Mouse (Mus musculus) induced T-regulatory cell, adult 2 months (primary cell): Measurements from ENCODE around the gene Samd4.

ENCODE experiments used
- DNase-seq: peaks from one replicate; pipeline ENCODE4 v3.0.0-alpha.2; 2012; ENCODE audit warnings: low read depth

Gene Samd4

GRCm38 (mm10) chr14:46908858-46909257 is 26.2 kb downstream of the Samd4 start:
- no peak for DNase-seq

DNA sequence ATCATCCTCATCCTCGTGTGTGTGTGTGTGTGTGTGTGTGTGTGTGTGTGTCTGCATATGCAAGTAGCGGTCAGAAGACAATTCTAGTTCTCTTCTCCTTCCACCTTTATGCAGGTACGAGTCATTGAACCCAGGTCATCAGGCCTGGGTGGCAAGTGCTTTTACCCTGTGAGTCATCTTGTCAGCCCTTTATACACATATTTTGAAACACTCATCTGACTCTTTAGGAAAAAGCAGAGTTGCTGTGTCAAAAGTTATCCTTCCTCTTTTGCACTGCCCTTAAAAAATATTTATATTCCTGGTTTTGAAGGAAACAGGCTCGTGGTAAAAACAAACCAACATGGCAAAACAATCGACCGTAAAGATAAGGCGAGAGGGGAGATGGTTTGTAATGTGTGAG is 29.8 kb downstream of the Samd4 start:
- no peak for DNase-seq

GRCm38 (mm10) chr14:46914356-46914755 is 31.7 kb downstream of the Samd4 start:
- DNase-seq = no peak

- no peak for DNase-seq
Measured at GRCm38 (mm10) chr14:46915555-46915954, 32.9 kb downstream of the Samd4 start.

- no peak for DNase-seq
Measured at GRCm38 (mm10) chr14:46916581-46916980, 33.9 kb downstream of the Samd4 start.

DNA sequence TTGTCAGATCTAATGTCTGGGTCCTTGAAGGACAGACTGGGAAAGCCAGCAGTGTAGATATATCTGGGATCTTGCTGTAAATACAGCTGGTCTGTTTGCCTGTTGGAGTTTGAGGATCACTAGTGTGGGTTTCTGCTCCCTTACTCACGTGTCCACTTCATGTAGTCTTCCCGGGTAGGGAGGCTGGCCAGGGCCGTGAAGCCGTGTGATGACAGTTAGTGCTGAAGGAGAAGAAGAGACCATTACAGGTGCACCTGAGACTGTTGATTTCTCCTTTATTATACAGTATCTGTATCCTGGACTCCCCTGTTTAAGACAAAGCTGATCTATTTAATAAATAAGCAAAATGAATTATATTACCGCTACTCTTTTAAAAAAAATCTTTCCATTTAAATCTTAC is 34.5 kb downstream of the Samd4 start:
- no peak for DNase-seq

GRCm38 (mm10) chr14:46917581-46917980 is 34.9 kb downstream of the Samd4 start:
- DNase-seq = no peak

DNA sequence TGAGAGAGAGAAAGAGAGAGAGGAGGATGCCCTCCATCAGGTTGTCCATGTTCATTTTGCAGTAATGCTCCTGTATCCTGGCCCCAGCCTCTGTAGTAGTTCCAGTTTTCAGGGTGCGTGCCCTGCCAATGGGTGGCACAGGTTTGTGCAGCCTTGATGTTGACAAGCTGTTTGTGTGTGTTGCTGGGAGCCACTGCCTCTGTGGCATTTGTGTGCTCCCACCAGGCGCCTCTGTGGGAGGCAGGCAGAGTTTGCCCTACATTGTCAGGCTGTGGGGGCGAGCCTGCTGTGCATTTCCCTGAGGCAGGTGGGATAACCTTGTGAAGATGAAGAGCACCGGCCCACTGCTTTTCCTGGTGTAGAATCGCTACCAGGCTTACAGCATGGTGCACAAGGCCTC is 37.8 kb downstream of the Samd4 start:
- no peak for DNase-seq

DNA sequence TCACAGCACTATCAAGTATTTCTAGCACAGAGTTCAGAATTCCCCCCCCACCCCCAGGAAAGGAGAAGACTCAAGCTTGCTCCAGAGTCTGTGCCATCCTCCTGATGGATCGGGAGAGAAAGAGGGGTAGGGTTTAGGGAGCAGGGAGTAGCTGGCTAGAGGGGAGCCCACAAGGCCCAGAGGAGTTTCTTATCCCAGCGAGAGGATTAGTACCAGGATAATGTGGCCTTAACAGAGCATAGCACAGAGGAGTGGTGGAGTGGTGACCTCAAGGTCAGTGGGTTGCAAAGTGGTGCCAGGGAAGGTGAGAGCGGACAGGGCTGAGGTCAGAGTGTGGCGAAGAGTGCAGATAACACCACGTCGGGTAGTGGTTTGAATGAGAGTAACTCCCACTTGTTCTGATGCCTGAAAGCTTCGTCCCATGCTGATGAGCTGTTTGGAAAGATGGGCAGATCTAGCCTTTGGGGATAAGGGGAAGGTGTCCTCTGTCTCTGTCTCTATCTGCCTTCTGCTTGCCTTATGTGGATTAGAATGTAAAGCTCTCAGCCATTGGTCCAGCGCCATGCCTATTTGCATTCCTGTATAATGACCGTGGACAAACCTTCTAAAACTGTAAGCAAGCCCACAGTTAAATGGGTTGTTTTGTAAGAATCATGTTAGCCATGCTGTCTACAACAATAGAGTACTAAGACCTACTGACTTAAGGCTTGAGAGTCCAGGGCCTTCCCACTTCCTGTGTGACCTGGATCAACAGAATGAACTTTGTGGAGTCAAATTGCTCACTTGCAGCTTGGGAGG is 38.7 kb downstream of the Samd4 start:
- DNase-seq = no peak

DNA sequence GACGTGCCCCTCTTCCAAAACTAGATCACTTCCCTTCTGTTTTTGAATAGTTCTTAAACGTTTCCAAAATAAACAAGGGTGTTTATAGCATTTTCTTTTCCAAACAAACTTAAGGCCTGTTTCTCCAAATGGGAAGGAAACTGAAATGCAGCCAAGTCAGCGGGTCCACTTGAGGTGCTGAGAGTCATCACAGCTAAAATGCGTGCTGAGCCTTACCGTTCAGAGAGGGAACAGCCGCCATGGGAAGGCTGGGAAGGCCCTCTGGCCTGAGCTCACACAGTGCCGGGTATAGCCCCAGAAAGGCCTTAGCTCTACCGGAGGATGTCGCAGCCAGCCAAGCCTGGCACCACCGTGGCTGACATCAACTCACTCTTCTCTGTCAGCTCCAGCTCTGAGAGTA is 41.3 kb downstream of the Samd4 start:
- no peak for DNase-seq

GRCm38 (mm10) chr14:46924422-46924821 is 41.8 kb downstream of the Samd4 start:
- no peak for DNase-seq

- no peak for DNase-seq
Measured at GRCm38 (mm10) chr14:46928556-46928955, 45.9 kb downstream of the Samd4 start.

DNA sequence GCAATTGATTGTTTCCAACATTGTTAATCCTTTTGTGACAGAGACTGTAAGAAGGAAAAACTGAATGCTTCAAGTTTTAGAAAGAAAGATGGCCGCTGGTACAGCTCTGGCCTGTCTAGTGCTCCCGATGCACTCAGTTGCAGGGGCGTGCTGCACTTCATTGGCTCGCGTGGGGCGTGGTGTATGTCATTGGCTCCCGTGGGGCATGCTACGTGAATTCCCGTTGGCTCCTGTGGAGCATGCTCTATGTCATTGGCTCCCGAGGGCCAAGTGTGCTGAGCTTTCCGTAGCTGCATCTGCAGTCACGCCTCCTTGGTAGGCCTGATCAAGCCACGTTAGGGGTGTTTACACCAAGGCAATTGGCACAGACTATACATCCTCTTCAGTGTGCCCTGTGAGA is 49.5 kb downstream of the Samd4 start:
- DNase-seq = no peak

DNA sequence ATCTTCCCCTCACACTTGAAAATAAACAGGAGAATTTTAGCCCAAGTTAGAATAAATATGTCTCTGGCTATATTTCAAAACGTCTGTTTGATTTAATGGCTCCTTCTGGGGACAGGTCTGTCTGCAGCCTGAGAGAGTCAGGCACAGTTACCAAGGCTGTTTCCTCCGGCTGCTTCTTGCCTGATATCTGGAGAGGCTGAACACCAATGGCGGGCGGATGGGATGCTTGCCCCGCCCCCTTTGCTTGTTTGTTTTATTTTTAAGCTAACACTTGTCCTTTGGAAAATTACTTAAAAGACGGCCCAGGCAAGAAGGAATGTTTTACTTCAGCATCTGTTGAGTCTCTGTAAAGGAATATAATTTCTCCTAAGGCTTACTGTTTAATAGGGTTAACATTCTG is 50.1 kb downstream of the Samd4 start:
- DNase-seq = no peak

- no peak for DNase-seq
Measured at GRCm38 (mm10) chr14:46941077-46941476, 58.4 kb downstream of the Samd4 start.

DNA sequence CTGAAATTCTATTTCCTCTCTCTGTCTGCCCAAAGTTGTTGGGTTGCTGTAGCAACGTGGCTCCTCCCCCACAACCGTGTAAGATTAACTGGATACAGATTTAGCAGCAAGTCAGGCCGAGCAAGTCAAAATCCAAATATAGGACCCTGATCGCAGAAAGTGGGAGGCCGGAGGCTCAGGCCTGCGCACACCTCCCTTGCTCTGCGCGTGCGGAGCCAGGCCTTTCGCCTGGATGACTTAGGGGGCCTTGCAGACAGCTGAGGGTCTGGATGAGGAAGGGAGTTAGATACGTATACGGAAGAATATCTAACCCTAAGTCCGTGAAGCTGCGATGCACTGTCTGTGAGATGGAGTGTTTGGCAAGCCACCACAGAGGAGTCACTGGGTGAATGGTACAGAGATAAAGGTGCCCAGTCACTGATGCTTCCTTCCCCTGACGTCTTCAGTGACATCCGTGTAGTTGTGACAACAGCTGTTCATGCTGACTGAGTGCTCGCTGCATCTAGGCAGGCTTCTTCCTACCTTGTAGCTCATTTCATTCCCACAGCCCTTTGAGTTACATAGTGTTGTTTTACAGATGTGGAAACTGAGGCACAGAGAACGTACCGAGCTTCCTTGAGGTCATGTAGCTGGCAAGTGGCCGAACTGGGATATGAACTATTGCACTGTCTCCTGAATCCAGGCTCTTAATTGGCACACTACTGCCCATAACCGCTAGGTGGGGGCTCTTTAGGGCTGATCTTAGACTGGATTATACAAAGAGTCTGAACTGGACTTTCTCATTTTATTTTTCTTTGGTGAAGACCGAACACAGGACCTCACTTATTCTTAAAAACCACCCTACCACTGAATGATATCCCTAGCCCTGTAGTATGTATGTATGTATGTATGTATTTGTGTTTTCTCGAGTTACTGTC is 59.5 kb downstream of the Samd4 start:
- no peak for DNase-seq

DNA sequence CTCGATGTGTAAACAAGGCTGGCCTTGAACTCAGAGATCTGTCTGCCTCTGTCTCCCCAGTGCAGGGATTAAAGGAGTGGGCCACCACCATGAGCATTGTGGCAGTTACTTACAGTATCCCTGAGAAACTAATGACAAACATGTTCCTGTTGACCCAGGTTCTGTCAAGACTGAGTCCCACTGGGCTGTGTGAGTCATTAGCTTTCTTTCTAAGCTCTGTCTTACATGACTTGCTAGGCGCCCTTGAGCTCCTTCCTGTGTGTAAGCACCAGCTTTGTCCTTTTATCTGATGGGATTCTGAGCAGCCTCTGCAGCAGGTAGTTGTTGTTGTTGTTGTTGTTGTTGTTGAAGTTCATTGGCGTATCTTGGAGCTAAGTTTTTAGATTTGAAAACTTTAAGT is 61.8 kb downstream of the Samd4 start:
- DNase-seq = no peak

DNA sequence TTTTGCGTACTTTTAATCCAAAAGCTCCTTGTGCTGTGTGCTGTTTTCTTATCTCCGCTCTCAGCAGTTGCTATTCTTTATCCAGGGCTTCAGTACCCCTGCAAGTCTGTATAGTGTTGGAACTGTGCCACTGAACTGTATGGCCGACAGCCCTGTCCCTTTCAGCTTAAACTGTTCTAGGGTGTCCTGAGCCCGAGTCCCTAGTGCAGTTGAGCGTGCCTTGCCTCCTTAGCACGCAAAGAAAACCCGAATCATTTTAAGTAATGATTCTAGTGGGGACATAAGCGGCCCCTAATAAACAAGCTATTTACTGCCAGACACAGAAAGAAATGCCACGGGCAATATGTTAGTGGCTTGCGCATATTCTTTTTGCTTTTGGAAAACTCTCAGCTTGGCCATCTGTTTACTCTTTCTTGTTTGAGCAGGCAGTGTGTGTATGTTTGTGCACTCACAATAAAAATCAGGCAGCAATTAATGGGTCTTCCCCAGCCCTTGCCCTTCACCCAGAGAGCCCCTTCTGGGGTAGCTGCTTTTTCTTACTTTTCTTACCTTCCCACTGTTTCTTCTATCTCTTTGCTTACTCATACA is 63.3 kb downstream of the Samd4 start:
- no peak for DNase-seq

DNA sequence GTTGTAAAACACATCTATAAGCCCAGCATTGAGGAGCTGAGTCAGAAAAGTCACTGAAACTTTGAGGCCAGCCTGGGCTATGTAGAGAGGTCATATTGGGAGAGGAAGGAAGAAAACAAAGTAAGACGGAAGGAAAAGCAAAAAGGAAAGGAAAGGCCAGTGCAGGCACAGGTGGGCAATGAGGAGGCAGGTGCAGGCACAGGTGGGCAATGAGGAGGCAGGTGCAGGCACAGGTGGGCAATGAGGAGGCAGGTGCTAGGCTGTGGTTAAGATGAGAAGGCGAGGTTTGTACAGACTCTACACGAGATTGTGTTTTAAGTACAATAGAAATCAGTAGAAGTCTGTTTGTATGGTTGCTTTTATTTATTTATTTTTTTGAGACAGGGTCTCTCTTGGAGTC is 65.0 kb downstream of the Samd4 start:
- no peak for DNase-seq

DNA sequence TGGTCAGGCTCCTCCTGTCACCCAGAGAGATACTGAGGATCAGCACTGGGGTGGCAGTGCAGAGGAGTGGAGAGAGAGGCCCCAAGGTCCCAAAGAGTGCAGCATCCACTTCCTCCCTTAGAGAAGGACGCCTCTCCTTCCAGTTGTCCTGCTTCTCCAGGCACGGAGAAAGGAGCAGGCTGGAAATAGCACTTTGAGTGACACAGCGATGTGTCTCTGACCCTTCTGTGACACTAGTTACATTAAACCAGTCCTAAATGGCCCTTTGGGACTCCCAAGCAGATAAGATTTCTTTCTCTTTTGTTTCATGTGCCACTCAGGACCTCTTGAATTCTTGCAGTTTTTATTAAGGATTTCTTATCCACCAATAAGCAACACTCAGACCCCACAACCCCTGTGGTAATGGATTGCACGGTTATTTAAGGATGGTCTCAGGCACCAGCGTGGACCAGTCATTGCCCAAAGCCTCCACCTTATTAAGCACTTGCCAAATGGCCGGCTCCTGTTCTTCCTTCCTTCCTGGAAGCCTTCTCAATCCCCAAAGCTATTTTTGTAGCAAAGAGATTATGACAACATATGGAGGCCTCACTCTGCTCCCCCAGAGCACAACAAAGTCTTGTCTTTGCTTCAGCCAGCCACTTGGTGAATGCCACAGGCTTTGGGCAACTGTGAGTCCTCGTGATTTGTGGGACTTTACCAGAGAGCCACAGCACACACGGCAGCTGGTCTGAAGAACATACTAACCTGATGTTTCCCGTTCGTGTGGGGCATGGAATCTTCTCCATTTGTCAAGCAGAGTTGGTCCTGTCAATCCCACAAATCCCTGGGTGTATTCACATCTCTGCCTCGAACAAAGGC is 68.1 kb downstream of the Samd4 start:
- DNase-seq = no peak

GRCm38 (mm10) chr14:46952264-46952663 is 69.6 kb downstream of the Samd4 start:
- no peak for DNase-seq

GRCm38 (mm10) chr14:46955109-46955508 is 72.5 kb downstream of the Samd4 start:
- no peak for DNase-seq
